Comparison of ENCODE assay signal across 18 mouse cellular contexts in genomic region chr7:137957848-137958247, GRCm38 (mm10).
"Had no signal": no experiment of that assay in that cellular context is flagged by ENCODE, and none has a peak within 500 bp of the region (broad histone marks: within the 10 kb centered on the region; RNA-seq: fewer than 3 reads in every experiment).

No protein-coding gene starts in this region.

- H3K27ac ChIP-seq: macrophage; midbrain, embryonic 13.5 days; midbrain, embryonic 15.5 days; neural tube, embryonic 13.5 days; neural tube, embryonic 15.5 days; stomach, embryonic 15.5 days; stomach, postnatal 0 days had no signal

- H3K4me2 ChIP-seq: lung, embryonic 14.5 days; midbrain, embryonic 11.5 days; midbrain, embryonic 13.5 days; midbrain, embryonic 15.5 days; neural tube, embryonic 13.5 days; neural tube, embryonic 15.5 days; stomach, embryonic 15.5 days had no signal

- ATAC-seq: midbrain, embryonic 13.5 days; midbrain, embryonic 15.5 days had no signal

- DNase-seq: lung, adult 18-20 months; lung, embryonic 14.5 days; lung, postnatal 10 days; lung, postnatal 36 days; retina, postnatal 1 day; right cerebral cortex, adult 18-20 months; thymus, adult 2 months; thymus, postnatal 25 days; thymus, postnatal 4 days had no signal

- H3K36me3 ChIP-seq: midbrain, embryonic 13.5 days; midbrain, embryonic 15.5 days; neural tube, embryonic 13.5 days; neural tube, embryonic 15.5 days; stomach, embryonic 15.5 days had no signal

- H3K27me3 ChIP-seq: megakaryocyte, embryonic 14.5 days; midbrain, embryonic 13.5 days; midbrain, embryonic 15.5 days; neural tube, embryonic 13.5 days; neural tube, embryonic 15.5 days; stomach, embryonic 15.5 days had no signal

- H3K4me1 ChIP-seq: megakaryocyte, embryonic 14.5 days; midbrain, embryonic 13.5 days; midbrain, embryonic 15.5 days; neural tube, embryonic 13.5 days; stomach, embryonic 15.5 days had no signal

- H3K4me3 ChIP-seq: megakaryocyte, embryonic 14.5 days; midbrain, embryonic 13.5 days; midbrain, embryonic 15.5 days; neural tube, embryonic 13.5 days; neural tube, embryonic 15.5 days; stomach, embryonic 15.5 days had no signal

- H3K9ac ChIP-seq: lung, embryonic 14.5 days; midbrain, embryonic 13.5 days; midbrain, embryonic 15.5 days; neural tube, embryonic 13.5 days; neural tube, embryonic 15.5 days; stomach, embryonic 15.5 days had no signal

- H3K9me3 ChIP-seq: megakaryocyte, embryonic 14.5 days; midbrain, embryonic 13.5 days; midbrain, embryonic 15.5 days; neural tube, embryonic 13.5 days; neural tube, embryonic 15.5 days; stomach, embryonic 15.5 days had no signal
